Mouse (Mus musculus) right cerebral cortex, postnatal 4 days (tissue): ENCODE measurements at regions not wholly inside any gene's neighbourhood (a gene's known extent, or its start where the extent isn't known, plus 50 kb on each side); places are given as distances from the start of the nearest gene placed in this dataset.
"Not testable (repeated sequence)": the region's sequence is repeated elsewhere in the genome, so short reads cannot be mapped to it uniquely, and the experiment has no call there.

Source experiments
- DNase-seq: peaks from one replicate; pipeline ENCODE4 v3.0.0-alpha.2; 2022

DNA sequence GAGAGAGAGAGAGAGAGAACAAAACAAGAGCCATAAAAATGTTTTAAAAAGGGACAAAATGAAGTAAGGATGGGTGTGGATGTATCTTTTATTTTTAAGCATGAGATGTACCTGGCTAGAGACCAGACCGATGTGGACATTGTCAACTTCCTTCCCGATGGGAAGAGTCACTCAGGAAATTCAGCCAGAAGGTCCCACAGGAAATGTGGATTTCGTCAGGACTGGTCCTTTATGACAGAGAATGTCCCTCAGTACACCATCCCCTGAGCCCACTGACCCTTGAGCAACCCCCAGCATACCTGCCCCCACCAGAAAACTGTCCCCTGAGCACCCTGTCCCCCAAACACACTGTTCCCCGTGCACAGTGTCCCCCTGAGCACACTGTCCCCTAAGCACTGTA is 317.2 kb upstream of the Maf start:
- DNase-seq = no peak

DNA sequence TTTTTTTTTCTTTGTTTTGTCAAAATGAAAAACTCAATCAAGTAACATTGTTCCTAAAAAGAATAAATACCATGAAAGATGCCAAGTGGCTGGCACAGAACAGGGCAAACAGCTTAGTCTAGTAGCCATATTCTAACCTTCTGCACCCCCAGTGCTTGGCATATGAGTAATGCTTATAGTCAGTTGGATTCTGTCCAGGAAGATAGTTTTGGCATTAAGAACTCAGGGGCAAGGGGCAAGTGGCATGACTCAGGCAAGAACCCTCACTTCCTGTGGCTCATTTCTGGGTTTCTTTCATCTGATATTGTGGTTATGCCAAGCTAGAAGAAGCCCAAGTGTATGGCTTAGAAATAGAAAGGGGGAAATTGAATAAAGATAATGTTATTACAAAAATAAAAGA is 314.1 kb upstream of the Maf start:
- no peak for DNase-seq

DNA sequence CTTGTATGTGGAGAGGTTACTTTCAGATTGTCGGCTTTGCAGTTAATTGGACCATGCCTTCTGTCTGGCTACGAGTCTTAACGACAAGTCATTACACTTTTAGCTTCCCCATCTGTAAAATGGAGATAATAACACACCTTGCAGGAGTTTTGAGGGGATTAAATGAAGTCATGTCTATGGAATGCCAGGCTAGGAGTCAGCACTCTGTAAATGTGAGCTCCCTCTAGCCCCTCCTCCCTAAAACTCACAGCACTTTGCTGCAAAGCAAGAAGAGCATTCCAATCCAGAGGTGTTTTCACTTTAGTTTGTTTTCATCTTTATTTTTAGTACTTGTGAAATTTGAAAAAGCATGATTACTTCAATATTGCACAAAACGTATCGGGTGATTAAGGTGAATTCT is 287.7 kb upstream of the Maf start:
- DNase-seq = no peak

DNA sequence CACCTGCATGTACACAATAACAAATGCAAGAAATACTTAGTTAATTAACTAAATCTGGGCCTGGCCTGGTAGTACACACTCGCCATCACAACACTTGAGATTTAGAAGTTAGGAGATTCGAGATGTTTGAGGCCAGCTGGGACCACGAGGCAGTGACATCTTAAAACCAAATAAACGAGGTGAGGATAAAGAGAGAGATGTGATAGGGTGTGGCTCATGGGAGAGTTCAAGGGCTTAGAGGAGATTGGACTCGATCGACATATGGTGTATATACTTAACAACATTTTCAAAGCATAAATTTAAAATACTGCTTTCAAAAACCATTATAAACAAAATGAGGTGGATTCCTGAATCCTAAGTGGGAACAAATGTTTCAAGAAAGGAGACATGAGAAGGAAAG is 284.4 kb upstream of the Maf start:
- DNase-seq = no peak

DNA sequence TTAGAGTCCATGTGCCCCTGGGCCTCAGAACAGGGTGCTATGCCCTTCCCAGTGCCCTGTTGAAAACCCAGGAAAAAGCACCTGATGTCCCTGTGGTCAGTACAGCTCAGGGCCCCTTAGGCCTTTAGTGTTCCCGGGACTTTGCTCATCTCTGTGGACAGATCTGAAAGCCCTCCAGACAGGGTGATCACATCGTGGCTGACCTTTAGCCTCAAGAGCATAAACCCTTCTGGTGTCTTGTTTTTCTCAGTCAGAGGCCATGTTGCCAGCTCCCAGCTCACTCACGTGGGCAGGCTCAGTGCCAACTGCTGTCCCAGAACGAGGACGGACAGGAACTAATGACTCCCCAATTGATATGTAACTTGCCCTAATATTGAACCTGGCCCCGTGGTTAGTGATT is 275.8 kb upstream of the Maf start:
- DNase-seq = no peak

DNA sequence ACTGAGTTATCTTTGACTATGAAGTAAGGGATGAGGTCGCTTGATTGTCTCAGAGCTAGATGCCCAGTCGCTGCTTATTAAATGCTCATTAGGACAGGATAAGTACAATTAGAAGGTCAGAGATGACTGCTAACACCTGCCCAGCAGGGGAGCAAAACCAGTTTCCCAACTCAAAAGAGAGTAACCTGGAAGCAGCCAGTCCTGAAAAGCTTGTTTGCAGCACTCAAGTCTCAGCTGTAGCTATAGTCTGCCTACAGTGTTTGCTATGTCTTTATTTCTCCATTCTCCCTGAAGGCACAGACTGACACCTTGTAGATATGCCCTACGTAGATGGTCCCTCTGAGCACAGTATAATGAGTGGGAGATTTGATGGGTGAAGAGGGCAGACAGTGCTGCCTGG is 274.7 kb upstream of the Maf start:
- no peak for DNase-seq

DNA sequence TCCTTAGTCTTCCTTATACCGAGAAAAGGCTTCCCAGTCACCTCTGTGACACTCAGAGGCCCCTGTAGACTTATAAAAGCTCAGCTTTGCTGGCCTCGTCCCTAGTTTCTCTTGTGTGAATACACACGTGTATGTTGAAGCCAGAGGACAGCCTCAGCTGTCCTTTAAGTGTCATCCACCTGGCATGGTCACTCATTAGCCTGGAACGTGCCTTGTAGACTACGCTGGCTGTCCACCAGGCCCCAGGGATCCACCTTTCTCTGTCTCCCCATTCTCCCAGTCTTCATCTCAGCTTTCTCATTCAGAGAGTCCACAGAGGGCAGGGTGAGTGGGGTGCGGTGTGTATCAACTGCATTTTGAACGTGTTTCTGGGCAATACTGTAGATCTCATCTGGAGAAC is 273.8 kb upstream of the Maf start:
- no peak for DNase-seq

DNA sequence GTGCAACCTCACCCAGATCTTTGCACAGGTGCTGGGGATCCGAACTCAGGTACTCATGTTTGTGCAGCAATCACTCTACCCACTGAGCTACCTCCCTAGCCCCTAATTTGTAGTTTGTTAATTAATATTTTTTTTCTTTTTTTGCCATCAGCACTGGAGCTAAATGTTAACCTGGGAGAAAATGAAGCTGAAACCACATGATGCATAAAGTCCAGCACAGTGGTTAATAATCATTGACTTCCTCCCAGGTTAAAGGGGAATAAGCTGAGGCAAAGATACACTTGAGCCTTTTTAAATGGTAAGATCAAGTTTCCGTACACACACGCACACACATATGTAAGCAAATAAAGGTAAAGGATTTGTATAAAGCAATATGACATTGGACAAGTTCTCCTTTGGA is 273.0 kb upstream of the Maf start:
- DNase-seq = no peak

DNA sequence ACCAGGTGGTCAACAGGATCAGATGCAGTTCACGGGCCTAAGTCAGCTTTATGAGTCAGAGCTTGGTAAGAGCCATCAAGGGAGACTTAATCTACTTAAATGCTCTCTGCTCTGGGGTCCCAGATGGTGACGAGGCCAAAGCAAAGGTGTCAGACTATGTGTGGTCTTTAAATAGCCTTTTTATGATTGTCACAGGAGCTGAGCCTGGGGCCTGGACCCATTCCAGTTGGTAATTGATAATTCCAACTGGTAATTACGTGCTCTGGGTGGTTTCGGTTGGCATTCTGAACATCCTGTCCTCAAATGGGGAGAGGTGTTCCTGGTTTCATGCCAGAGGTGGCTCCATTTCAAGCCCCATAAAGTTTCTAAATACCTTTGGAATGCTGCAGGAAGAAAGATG is 269.6 kb upstream of the Maf start:
- DNase-seq = no peak

DNA sequence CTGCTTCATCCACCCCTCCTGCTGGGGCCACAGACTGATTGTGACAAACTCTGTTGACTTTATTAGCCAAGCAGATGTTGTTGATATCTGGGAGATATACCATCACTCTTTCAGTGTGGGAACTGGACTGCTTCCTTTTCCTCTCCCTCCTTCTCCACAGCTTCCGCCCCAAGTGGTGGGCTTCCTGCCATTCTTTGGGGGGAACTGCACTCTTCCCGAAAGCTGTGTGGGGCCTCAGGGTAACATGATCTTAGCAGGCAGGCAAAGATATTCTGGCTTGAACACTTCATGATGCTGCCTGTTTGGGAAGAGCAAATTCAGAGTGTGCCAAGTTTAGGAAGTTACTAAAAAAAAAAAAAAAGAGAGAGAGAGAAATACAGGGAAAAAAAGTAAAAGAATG is 267.1 kb upstream of the Maf start:
- DNase-seq = no peak

DNA sequence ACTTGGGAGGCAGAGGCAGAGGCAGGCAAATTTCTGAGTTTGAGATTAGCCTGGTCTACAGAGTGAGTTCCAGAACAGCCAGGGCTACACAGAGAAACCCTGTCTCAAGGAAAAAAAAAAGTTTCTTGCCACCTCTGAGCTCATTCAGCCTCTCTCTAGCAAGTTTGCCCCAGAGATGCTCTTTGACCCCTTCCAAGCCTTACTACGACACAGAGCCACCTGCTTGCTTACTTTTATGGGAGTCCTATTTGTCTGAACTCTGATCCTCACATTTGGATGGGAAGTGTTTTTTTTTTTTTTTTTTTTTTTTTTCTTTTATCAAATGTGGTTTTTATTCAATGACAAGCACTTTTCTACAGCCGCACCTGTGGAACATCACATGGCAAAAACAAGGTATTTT is 263.8 kb upstream of the Maf start:
- DNase-seq = not testable (repeated sequence)

DNA sequence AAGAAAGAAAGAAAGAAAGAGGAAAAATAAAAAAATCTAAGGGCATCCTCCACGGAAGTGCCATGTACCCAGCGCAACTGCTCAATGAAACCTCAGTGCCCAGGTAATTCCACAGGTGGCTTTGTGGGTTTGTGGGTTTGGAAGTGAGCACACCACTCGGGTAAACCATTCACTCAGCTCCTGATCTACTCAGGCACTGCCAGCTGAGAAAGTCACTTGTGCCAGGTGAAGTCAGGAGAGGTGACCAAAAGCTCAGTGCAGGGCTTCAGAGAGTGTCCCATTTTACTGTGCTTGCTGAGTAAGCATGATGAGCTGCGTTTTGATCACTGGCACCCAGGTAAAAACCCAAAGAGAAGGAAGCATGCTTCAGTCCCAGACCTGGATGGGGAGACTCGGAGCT is 260.5 kb upstream of the Maf start:
- no peak for DNase-seq

DNA sequence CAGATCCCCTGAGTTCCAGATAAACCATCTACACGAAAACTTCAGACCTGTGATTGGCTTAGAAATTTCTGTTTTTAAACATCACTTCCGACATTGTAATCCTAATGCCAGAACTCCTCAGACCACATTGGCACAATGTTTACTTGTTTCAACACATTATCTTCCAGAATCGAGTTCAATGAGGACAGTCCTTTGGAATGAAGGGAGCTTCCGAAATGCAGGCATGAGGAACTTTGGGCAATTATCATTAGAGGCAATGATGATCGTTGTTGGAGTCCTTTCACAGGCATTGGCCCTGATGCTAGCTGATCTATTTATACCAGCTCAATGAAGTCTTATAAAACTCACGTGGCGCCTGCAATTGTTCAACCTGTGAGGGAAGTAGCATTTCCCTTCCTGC is 258.4 kb upstream of the Maf start:
- no peak for DNase-seq

DNA sequence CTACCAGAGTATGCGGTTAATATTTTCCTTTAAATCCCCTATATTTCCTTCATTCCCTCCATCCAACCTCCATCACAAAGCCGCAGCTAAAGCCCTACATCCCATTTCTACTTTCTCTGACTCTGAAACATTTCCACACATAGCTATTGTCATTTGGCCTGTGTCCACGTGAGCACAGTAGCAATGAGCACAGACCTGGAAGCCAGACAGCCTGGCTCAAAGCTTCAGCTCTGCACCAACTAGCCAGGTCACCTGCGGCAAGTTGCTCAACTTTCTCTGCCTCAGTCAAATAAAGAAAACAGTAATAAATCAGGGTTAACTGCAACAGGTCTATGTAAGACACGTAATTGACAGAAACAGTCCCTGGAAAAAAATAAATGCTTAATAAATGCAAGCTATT is 247.8 kb upstream of the Maf start:
- DNase-seq = no peak

DNA sequence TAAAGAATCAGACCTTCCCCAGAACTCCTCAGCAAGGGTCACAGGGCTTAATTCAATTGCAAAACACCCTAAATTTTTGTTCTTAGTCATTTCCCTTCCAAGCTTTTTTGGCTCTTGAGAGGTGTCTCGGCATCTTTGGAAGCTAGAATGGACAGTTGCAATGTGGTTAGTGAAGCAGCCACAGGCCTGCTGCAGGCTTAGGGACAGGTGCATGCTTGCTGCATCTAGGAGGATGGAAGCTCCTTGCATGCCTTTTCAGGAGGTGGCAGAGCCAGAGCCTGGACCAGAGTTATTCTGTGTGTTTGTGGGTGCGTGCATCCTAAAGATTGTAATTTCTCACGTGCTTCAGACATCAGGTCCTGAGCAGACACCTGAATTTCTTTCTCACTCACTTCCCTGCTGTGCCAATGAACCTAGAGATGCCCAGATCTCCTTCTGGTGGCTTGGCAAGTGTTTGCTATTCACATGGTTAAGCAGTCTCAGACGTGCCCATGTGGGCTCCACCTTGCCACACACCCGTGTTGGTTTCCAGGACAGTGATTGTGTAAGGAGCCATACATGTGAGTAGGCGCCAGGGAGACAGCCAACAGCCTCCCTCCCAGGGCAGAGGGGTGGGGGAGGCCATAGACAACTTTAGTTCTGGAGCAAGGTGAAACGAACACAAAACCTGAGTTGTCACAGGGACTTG is 246.3 kb upstream of the Maf start:
- no peak for DNase-seq

DNA sequence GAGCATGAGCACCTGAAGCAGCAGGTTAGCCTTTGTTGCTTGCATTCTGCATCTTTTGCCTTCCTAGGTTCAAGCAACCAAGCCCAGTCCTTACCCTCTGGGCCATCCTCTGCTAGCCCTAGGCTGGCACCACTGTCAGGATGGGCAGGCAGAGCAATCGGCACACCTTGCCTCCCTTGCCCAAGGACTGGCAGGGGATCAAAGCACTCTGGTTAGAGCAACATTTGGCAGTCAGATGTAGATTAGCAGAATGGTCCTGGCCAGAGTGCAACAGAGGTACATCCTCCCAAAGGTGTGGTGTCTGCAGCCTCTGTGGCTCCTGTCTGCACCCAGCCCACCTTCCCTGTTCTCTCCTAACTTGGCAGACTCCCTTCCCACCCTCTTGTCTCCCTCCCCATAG is 244.9 kb upstream of the Maf start:
- DNase-seq = no peak

DNA sequence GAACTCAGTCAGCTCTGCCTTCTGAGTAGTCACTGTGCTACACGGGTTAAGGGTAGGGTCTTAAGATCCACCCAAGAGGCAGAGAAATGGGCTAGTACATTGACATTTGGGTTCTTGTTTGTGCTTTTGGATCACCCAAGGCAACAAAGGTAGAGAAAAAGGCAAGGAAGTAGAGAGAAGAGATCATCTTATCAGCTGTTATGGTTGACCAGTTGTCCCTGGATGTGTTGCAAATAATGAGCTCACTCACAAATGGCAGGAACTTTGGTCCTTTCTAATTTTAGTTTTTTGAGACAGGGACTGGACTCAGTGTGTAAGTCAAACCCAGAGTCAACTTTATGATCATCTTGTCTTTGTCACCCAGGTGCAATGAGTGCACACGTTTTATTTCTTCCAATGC is 241.3 kb upstream of the Maf start:
- DNase-seq = no peak

DNA sequence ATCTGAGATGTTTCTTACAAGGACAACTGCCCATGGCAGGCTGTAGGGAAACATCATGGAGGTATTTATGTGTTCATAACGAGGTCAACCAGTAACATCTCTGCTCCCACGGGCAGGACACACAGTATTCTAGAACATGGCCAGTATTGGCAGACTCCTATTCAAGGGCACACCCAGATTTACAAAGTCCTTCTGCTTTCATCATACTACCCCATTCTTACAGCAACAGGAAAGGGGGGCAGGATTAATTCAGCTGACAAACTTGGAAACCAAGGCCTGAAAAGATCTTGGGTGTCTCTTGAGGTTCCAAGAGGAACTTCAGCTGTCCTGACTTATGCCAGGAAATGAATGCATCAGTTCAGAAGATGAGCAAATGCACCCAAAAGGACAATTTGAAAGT is 240.4 kb upstream of the Maf start:
- no peak for DNase-seq

DNA sequence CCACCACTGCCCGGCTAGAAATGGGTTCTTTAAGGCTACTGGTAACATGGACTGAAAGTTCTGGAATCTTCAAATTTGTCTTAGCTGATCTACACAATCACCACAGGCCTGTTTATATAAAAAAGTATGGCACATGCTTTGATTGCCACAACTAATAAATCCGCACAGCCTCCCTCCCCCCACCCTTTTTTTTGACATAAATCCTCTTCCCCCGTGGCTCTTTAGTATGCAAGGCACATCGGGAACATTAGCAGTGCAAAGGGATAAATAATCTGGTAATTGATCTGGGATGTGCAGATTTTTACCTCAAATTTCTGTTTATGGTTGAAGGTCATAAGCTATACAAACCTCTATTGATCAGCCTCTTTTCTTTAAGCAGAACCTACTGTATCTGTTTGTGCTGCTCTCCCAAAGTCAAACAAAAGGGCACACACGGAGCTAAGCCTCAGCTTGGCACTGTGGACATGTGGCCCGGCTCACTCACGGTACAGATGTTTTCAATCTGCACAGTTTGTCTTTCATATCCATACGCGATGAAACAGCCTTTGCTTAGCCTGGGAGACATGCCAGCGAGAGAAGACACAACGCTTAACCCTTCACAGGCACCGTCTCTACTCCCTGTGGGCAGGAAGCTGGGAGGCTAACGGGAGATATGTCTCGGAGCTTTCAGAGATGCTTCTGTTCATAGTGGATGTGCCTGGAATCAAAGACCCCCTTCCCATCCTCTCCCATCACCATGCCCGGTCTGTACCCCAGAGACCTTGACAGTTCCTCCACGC is 235.3 kb upstream of the Maf start:
- DNase-seq = peak; percentile 17

DNA sequence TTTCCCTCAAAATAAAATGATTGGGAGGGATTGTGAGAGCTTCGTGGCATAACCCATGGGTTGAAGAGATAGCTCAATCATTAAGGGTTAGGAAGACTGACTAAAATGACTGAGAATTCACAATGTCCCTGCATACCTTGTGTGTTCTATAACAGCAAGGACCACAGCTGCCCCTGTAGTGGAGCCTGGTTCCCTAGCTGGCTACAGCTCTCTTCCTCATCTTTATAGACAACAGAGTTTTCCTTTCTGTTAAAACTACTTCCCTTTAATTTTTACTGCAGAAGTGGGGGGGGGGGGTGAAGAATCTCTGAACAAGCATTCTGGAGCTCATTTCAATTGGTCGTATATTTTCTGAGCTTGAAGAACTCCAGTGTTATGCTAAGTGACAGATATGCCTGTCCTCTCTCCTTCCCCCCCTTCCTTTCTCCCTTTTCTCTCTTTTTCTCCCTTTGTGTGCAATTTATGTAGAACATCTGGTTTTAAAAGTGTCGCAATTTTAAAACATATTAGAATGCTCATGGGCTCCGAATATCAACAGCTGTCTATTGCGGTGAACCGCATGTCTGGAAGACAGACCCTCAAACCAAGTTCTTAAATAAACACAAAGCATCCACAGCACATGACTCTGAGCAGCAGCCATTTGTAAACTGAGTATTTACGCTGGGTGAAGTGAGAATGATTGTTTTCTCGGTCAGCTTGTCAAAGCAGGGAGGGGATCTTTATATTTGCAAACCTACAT is 222.0 kb upstream of the Maf start:
- no peak for DNase-seq

DNA sequence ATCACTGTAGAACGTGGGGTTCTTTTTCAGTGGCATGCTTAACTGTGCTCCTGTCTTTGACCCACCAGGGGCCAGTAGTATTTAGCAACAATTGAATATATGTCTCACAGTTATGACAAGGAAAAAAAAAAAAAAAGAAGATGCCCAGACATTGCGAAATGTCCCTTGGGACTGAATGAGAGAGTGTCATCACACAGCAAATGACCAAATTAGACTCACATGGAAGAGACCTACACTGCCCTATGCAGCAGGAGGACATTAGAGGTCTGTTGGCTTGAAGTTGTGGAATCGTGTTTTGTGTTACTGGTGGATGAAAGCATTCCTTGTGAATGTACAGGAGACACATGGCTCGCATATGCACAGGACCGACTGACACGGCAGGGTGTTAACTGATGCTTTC is 214.3 kb upstream of the Maf start:
- DNase-seq = no peak

DNA sequence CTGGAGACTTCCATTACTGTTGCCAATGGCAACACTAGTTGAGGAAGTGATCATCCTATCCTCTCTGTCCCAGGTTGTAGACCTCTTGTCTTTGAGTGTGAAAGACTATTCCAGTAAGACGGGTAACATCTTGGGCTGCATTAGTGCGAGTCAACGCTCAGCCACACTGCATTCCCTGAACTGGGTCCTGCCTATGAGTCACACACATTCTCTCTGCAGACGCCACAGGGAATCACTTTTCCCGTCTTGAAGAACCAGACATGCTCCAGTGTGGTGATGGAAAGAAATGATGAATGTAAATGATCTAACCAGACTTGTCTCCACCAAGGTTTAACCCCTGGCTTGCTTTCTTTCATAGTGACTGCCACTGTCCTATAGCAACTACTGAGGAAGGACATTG is 199.1 kb upstream of the Maf start:
- DNase-seq = no peak

DNA sequence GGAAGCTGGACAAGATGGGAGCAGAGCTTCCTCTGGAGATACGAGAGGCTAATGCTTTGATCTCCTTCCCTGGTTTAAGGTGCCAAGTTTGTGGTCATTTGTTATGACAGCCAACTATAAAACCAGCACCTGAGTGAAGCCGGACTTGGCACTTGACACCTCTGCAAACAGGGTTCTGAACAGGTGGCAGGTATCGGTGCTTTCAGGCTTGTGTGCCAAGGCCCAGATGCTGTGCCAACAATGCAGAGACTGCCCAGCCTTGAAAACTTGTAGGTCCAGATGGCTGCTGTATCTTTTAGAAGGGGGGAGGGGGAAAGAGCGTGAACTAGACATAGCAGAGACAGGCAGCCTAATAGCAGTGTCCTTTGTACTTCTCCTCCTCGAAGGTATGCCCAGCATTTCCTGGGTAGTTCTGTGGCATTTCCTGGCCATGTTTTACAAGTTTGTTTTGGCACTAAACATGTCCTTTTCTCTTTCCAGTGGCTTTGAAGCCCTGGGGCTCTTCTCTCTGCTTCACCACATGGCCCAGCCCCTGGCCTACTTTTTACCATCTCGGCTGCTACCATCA is 196.3 kb upstream of the Maf start:
- DNase-seq = no peak
